Mouse (Mus musculus) frontal cortex, postnatal 36 days (tissue): Measurements from ENCODE around the gene Opalin.

ENCODE experiments used
- DNase-seq, 2 experiments: peaks; one replicate each; pipeline ENCODE4 v3.0.0; 2022; ENCODE audit warnings: low spot score in 2 of 2

Gene Opalin

GRCm38 (mm10) chr19:41073746-41074455, 3.0 kb downstream of the Opalin start:
- peak in 1 of 2 experiments; percentile 13 for DNase-seq

GRCm38 (mm10) chr19:41071500-41071899, 5.4 kb downstream of the Opalin start:
- DNase-seq, result peak; percentile 90 to 94

GRCm38 (mm10) chr19:41054702-41055101, 22.2 kb downstream of the Opalin start:
- DNase-seq, result no peak

GRCm38 (mm10) chr19:41053530-41053929, 23.4 kb downstream of the Opalin start:
- no peak for DNase-seq

GRCm38 (mm10) chr19:41052247-41052646, 24.7 kb downstream of the Opalin start:
- DNase-seq, result no peak

- no peak for DNase-seq
These were observed 25.2 kb downstream of the Opalin start for GRCm38 (mm10) chr19:41051714-41052113.

- no peak for DNase-seq
These were observed 28.7 kb downstream of the Opalin start for GRCm38 (mm10) chr19:41048187-41048559.

- peak in 1 of 2 experiments; percentile 7 for DNase-seq
These were observed 29.3 kb downstream of the Opalin start for GRCm38 (mm10) chr19:41047437-41048186.

- DNase-seq, result no peak
These were observed 31.7 kb downstream of the Opalin start for GRCm38 (mm10) chr19:41045091-41045770.

- DNase-seq, result no peak
These were observed 37.8 kb downstream of the Opalin start for GRCm38 (mm10) chr19:41039110-41039509.

- no peak for DNase-seq
These were observed 40.9 kb downstream of the Opalin start for GRCm38 (mm10) chr19:41035809-41036551.

GRCm38 (mm10) chr19:41031869-41032268, 45.0 kb downstream of the Opalin start:
- DNase-seq, result no peak

- no peak for DNase-seq
These were observed 45.9 kb downstream of the Opalin start for GRCm38 (mm10) chr19:41031009-41031408.

- no peak for DNase-seq
These were observed 46.8 kb downstream of the Opalin start for GRCm38 (mm10) chr19:41030161-41030560.

GRCm38 (mm10) chr19:41029219-41029618, 47.7 kb downstream of the Opalin start, which contains the start of gene Dntt:
Gene Dntt, plus strand, starts transcription at chr19:41029275.
- no peak for DNase-seq

- no peak for DNase-seq
These were observed 49.3 kb downstream of the Opalin start for GRCm38 (mm10) chr19:41027601-41028000.

GRCm38 (mm10) chr19:41027024-41027423, 49.9 kb downstream of the Opalin start:
- DNase-seq, result no peak

GRCm38 (mm10) chr19:41026551-41026950, 50.4 kb downstream of the Opalin start:
- DNase-seq, result no peak

GRCm38 (mm10) chr19:41022244-41022643, 54.7 kb downstream of the Opalin start:
- DNase-seq, result peak; percentile 24 to 40

- no peak for DNase-seq
These were observed 56.4 kb downstream of the Opalin start for GRCm38 (mm10) chr19:41020537-41020936.

- DNase-seq, result no peak
These were observed 57.7 kb downstream of the Opalin start for GRCm38 (mm10) chr19:41019164-41019675.
